ENCODE assay signal across 10 mouse cellular contexts in genomic region chr17:25471418-25471817, GRCm38 (mm10). TPM values are rescaled to one million over a fixed set of nuclear protein-coding genes. Genes with fewer than 3 reads are reported as not detected.
DNase-seq lines count a peak whose midpoint lies in the region; ATAC-seq and TF ChIP-seq lines count a peak whose summit lies in the region.
"Had no signal": no experiment of that assay in that cellular context is flagged by ENCODE, and none has a peak within 500 bp of the region (broad histone marks: within the 10 kb centered on the region; RNA-seq: fewer than 3 reads in every experiment).

No protein-coding gene starts in this region.

- TF ChIP-seq CTCF in forebrain, postnatal 0 days (IDR thresholded peaks at IDR 0.05; ENCODE audit: low read depth) = no peak
- no peak for TF ChIP-seq CTCF in lung, postnatal 0 days (IDR thresholded peaks at IDR 0.05)

- no peak overlapping the region for H3K27ac ChIP-seq in forebrain, postnatal 0 days (ENCODE audit: low read depth, low read length)
- no peak overlapping the region for H3K27ac ChIP-seq in forebrain, embryonic 12.5 days
- no peak overlapping the region; the same call in 1 of the 2 replicates for H3K27ac ChIP-seq in hindbrain, embryonic 15.5 days (replicated peaks)
- H3K27ac ChIP-seq in lung, postnatal 0 days (ENCODE audit: low read length) = no peak overlapping the region

- DNase-seq in forebrain, postnatal 0 days = peak; percentile 32
- DNase-seq in MN1 (ENCODE audit: low spot score) = peak; percentile 82
- peak; percentile 77 for DNase-seq in lung, postnatal 0 days (ENCODE audit: low spot score)
- no peak for DNase-seq in spleen, postnatal 36 days (ENCODE audit: low spot score in 2 of 2)
- DNase-seq in thymus, postnatal 0 days (ENCODE audit: low spot score) = no peak

- no peaks in the 10 kb centered on the region for H3K9me3 ChIP-seq in forebrain, postnatal 0 days (ENCODE audit: low read length)
- H3K9me3 ChIP-seq in forebrain, embryonic 12.5 days = no peaks in the 10 kb centered on the region
- H3K9me3 ChIP-seq in hindbrain, embryonic 15.5 days = no peaks in the 10 kb centered on the region
- H3K9me3 ChIP-seq in lung, postnatal 0 days (ENCODE audit: low read length) = no peaks in the 10 kb centered on the region

- no peaks in the 10 kb centered on the region for H3K36me3 ChIP-seq in forebrain, postnatal 0 days (ENCODE audit: insufficient read depth)
- H3K36me3 ChIP-seq in forebrain, embryonic 12.5 days (replicated peaks) = no peaks in the 10 kb centered on the region
- H3K36me3 ChIP-seq in hindbrain, embryonic 15.5 days = no peaks in the 10 kb centered on the region
- H3K36me3 ChIP-seq in lung, postnatal 0 days (ENCODE audit: insufficient read depth, low read length) = no peaks in the 10 kb centered on the region

- peaks cover 3% of the 10 kb centered on the region for H3K27me3 ChIP-seq in forebrain, postnatal 0 days (ENCODE audit: insufficient read depth, low read length)
- H3K27me3 ChIP-seq in forebrain, embryonic 12.5 days = peaks cover 81% of the 10 kb centered on the region
- H3K27me3 ChIP-seq in hindbrain, embryonic 15.5 days = peaks cover 17% of the 10 kb centered on the region
- no peaks in the 10 kb centered on the region for H3K27me3 ChIP-seq in lung, postnatal 0 days (replicated peaks; ENCODE audit: insufficient read depth, low read length)

- H3K4me3 ChIP-seq in forebrain, postnatal 0 days (ENCODE audit: low read depth, low read length) = no peak overlapping the region
- no peak overlapping the region for H3K4me3 ChIP-seq in forebrain, embryonic 12.5 days (replicated peaks)
- H3K4me3 ChIP-seq in hindbrain, embryonic 15.5 days = no peak overlapping the region
- H3K4me3 ChIP-seq in lung, postnatal 0 days (ENCODE audit: low read depth, low read length) = peak overlapping the region; percentile 10; the same call in 1 of the 2 replicates

- WGBS in forebrain, postnatal 0 days = 44% methylated on average over 8 of the region's 8 CpGs
- WGBS in forebrain, embryonic 12.5 days = 41% methylated on average over 8 of the region's 8 CpGs
- 26% methylated on average over 8 of the region's 8 CpGs for WGBS in hindbrain, embryonic 15.5 days
- WGBS in lung, postnatal 0 days = 32% methylated on average over 8 of the region's 8 CpGs

- no peak overlapping the region for H3K4me2 ChIP-seq in forebrain, postnatal 0 days (ENCODE audit: low read depth)
- H3K4me2 ChIP-seq in forebrain, embryonic 12.5 days = no peak overlapping the region
- peak overlapping the region; percentile 16; the same call in 1 of the 2 replicates for H3K4me2 ChIP-seq in hindbrain, embryonic 15.5 days
- H3K4me2 ChIP-seq in lung, postnatal 0 days (replicated peaks; ENCODE audit: low read depth, low read length) = no peak overlapping the region

- peaks cover 8% of the 10 kb centered on the region; the same call in 1 of the 2 replicates for H3K4me1 ChIP-seq in forebrain, postnatal 0 days (ENCODE audit: insufficient read depth)
- H3K4me1 ChIP-seq in forebrain, embryonic 12.5 days = peaks cover 15% of the 10 kb centered on the region
- H3K4me1 ChIP-seq in hindbrain, embryonic 15.5 days (replicated peaks) = peaks cover 18% of the 10 kb centered on the region
- H3K4me1 ChIP-seq in lung, postnatal 0 days (ENCODE audit: insufficient read depth, low read depth, low read length) = peaks cover 2% of the 10 kb centered on the region; the same call in 1 of the 2 replicates

- TF ChIP-seq EP300 in lung, postnatal 0 days (IDR thresholded peaks at IDR 0.05) = no peak

- H3K9ac ChIP-seq in forebrain, postnatal 0 days = no peak overlapping the region
- no peak overlapping the region for H3K9ac ChIP-seq in forebrain, embryonic 12.5 days
- no peak overlapping the region for H3K9ac ChIP-seq in hindbrain, embryonic 15.5 days
- no peak overlapping the region for H3K9ac ChIP-seq in lung, postnatal 0 days (replicated peaks; ENCODE audit: low read depth)

- ATAC-seq in forebrain, postnatal 0 days = peak; percentile 38
- no peak for ATAC-seq in forebrain, embryonic 12.5 days (ENCODE audit: low FRiP score)
- ATAC-seq in hindbrain, embryonic 15.5 days (ENCODE audit: low FRiP score, low read depth) = peak; percentile 55; the same call in 1 of the 2 replicates
- ATAC-seq in lung, postnatal 0 days = peak; percentile 74
- no peak for ATAC-seq in erythroid progenitor cell, adult 5-6 weeks (replicated peaks; ENCODE audit: low FRiP score, poor library complexity, severe bottlenecking)

RNA-seq across cellular contexts. Expression of gene Tekt4, which starts 17.0 kb away (rescaled TPM):
- 3.3 and 4.8 TPM in 2 replicates for total RNA-seq in forebrain, postnatal 0 days (2014; rRNA removed)
- 2.5 and 2.9 TPM in 2 replicates for polyA plus RNA-seq in forebrain, postnatal 0 days (2015; fragmentation: Nextera tagmentation; extraction: Ambion mirVana)
- polyA plus RNA-seq in forebrain, embryonic 12.5 days (2016; fragmentation: Nextera tagmentation; extraction: Ambion mirVana) = 0.19 and 0.31 TPM in 2 replicates
- 1.1 and 1.3 TPM in 2 replicates for polyA plus RNA-seq in hindbrain, embryonic 15.5 days (2015; fragmentation: Nextera tagmentation; extraction: Ambion mirVana)
- 10.3 and 11.7 TPM in 2 replicates for polyA plus RNA-seq in lung, postnatal 0 days (2015; fragmentation: Nextera tagmentation; extraction: Ambion mirVana)
- 0.20 and 0.53 TPM in 2 replicates for polyA plus RNA-seq in thymus, postnatal 0 days (2015; fragmentation: Nextera tagmentation; extraction: Ambion mirVana)
- total RNA-seq in erythroid progenitor cell, adult 5-6 weeks (2015; ENCODE audit: low replicate concordance) = not detected in 2 replicates
- not detected in 2 replicates for total RNA-seq in erythroid progenitor cell, adult 5-6 weeks (2017; ENCODE audit: low replicate concordance)
- total RNA-seq: CH12.LX; common myeloid progenitor, adult 5-6 weeks had no signal

RNA-seq across cellular contexts. Expression of gene Sstr5, which starts 25.7 kb away (rescaled TPM):
- total RNA-seq in forebrain, postnatal 0 days (2014; rRNA removed) = 1.0 and 2.0 TPM in 2 replicates
- polyA plus RNA-seq in forebrain, postnatal 0 days (2015; fragmentation: Nextera tagmentation; extraction: Ambion mirVana) = 0.64 and 0.94 TPM in 2 replicates
- 0.10 TPM in 1 of 2 replicates, not detected in the other for polyA plus RNA-seq in forebrain, embryonic 12.5 days (2016; fragmentation: Nextera tagmentation; extraction: Ambion mirVana)
- polyA plus RNA-seq in hindbrain, embryonic 15.5 days (2015; fragmentation: Nextera tagmentation; extraction: Ambion mirVana) = 0.64 and 0.77 TPM in 2 replicates
- polyA plus RNA-seq in lung, postnatal 0 days (2015; fragmentation: Nextera tagmentation; extraction: Ambion mirVana) = 0.05 TPM in 1 of 2 replicates, not detected in the other
- polyA plus RNA-seq in thymus, postnatal 0 days (2015; fragmentation: Nextera tagmentation; extraction: Ambion mirVana) = 0.05 and 0.07 TPM in 2 replicates
- not detected in 2 replicates for total RNA-seq in erythroid progenitor cell, adult 5-6 weeks (2015; ENCODE audit: low replicate concordance)
- not detected in 2 replicates for total RNA-seq in erythroid progenitor cell, adult 5-6 weeks (2017; ENCODE audit: low replicate concordance)
- total RNA-seq: common myeloid progenitor, adult 5-6 weeks had no signal

RNA-seq across cellular contexts. Expression of gene Cacna1h, which starts 37.8 kb away (rescaled TPM):
- 101 and 149 TPM in 2 replicates for total RNA-seq in forebrain, postnatal 0 days (2014; rRNA removed)
- polyA plus RNA-seq in forebrain, postnatal 0 days (2015; fragmentation: Nextera tagmentation; extraction: Ambion mirVana) = 6.2 and 8.1 TPM in 2 replicates
- polyA plus RNA-seq in forebrain, embryonic 12.5 days (2016; fragmentation: Nextera tagmentation; extraction: Ambion mirVana) = 7.8 and 7.9 TPM in 2 replicates
- polyA plus RNA-seq in hindbrain, embryonic 15.5 days (2015; fragmentation: Nextera tagmentation; extraction: Ambion mirVana) = 10.0 and 10.6 TPM in 2 replicates
- 0.42 and 0.55 TPM in 2 replicates for polyA plus RNA-seq in lung, postnatal 0 days (2015; fragmentation: Nextera tagmentation; extraction: Ambion mirVana)
- 0.17 and 0.18 TPM in 2 replicates for polyA plus RNA-seq in thymus, postnatal 0 days (2015; fragmentation: Nextera tagmentation; extraction: Ambion mirVana)
- total RNA-seq in erythroid progenitor cell, adult 5-6 weeks (2015; ENCODE audit: low replicate concordance) = 10.5 TPM in 1 of 2 replicates, not detected in the other
- total RNA-seq in erythroid progenitor cell, adult 5-6 weeks (2017; ENCODE audit: low replicate concordance) = 0.91 and 2.3 TPM in 2 replicates

Comparison
In these comparisons a context has a peak if more than half of its experiments do, and no peak if none do; other contexts are left out.
1. ATAC-seq: peak in forebrain, postnatal 0 days (single experiment), hindbrain, embryonic 15.5 days (single experiment) and lung, postnatal 0 days (single experiment); none in forebrain, embryonic 12.5 days (single experiment) and erythroid progenitor cell, adult 5-6 weeks (single experiment).
2. DNase-seq: peak in forebrain, postnatal 0 days (single experiment), MN1 (single experiment) and lung, postnatal 0 days (single experiment); none in spleen, postnatal 36 days (0 of 2) and thymus, postnatal 0 days (single experiment).